Mouse (Mus musculus) gastrocnemius, postnatal 36 days (tissue): ENCODE measurements around the gene Myt1. TPM values are rescaled to one million over a fixed set of nuclear protein-coding genes. Genes with fewer than 3 reads are reported as not detected.

Experiments
- total RNA-seq, 2 experiments: library from RNA; stranded (reverse); gene quantifications; 2 replicates each; pipeline ENCODE4 v1.2.3; 2021

The Myt1 gene
- total RNA-seq, 2 experiments from 2014 or later: not detected

Other genes with a start within 250 kb of the Myt1 start
- gene Dnajc5, start 242.8 kb upstream of the Myt1 start, total RNA-seq: 10 to 100 TPM; 43.3 to 43.9 TPM
- gene Uckl1, start 178.4 kb upstream of the Myt1 start, total RNA-seq: 10 to 100 TPM; 24.8 to 27.3 TPM
- gene Prpf6, start 171.5 kb upstream of the Myt1 start, total RNA-seq: 10 to 100 TPM; 23.0 to 29.8 TPM
- 10 to 100 TPM; 15.3 to 19.7 TPM for gene Zfp512b, start 170.5 kb upstream of the Myt1 start, total RNA-seq
- gene Samd10, start 164.1 kb upstream of the Myt1 start, total RNA-seq: 1 to 10 TPM in 1 of 2 experiments, under 1 TPM in 1; 0.69 to 1.0 TPM
- not detected for gene Gm29797, start 106.3 kb upstream of the Myt1 start, total RNA-seq
- gene Sox18, start 91.7 kb upstream of the Myt1 start, total RNA-seq: 10 to 100 TPM in 1 of 2 experiments, 1 to 10 TPM in 1; 7.6 to 14.2 TPM
- gene Tcea2, start 83.0 kb upstream of the Myt1 start, total RNA-seq: 1 to 10 TPM; 6.0 to 7.8 TPM
- gene Rgs19, start 69.4 kb upstream of the Myt1 start, total RNA-seq: 1 to 10 TPM; 2.3 to 2.7 TPM
- not detected for gene Lkaaear1, start 64.9 kb upstream of the Myt1 start, total RNA-seq
- gene Oprl1, start 48.3 kb upstream of the Myt1 start, total RNA-seq: not detected
- 10 to 100 TPM; 36.0 to 39.6 TPM for gene Pcmtd2, start 74.5 kb downstream of the Myt1 start, total RNA-seq
- gene Polr3k, start 101.0 kb downstream of the Myt1 start, total RNA-seq: 1 to 10 TPM; 8.8 TPM
- not detected for gene Gm14496, start 227.8 kb downstream of the Myt1 start, total RNA-seq